9 mouse cellular contexts compared by ENCODE assay signal in genomic region chr8:121729754-121730153, GRCm38 (mm10). TPM values are rescaled to one million over a fixed set of nuclear protein-coding genes. Genes with fewer than 3 reads are reported as not detected.
DNase-seq lines count a peak whose midpoint lies in the region; ATAC-seq and TF ChIP-seq lines count a peak whose summit lies in the region.
"Had no signal": no experiment of that assay in that cellular context is flagged by ENCODE, and none has a peak within 500 bp of the region (broad histone marks: within the 10 kb centered on the region; RNA-seq: fewer than 3 reads in every experiment).

No protein-coding gene starts in this region.

- ATAC-seq in heart, postnatal 0 days (ENCODE audit: insufficient read depth, low read depth): no peak
- ATAC-seq in hindbrain, embryonic 15.5 days (ENCODE audit: low FRiP score, low read depth): peak; percentile 7; the same call in 1 of the 2 replicates
- ATAC-seq in midbrain, postnatal 0 days (ENCODE audit: low FRiP score): 0 out of 2 replicates have a peak, but pooled peaks have one; percentile 42

- 0 out of 2 replicates have a peak, but pooled peaks cover 3% of the 10 kb centered on the region for H3K9me3 ChIP-seq in heart, postnatal 0 days (replicated peaks; ENCODE audit: control insufficient read depth, low read length)
- no peaks in the 10 kb centered on the region for H3K9me3 ChIP-seq in hindbrain, embryonic 15.5 days
- H3K9me3 ChIP-seq in midbrain, postnatal 0 days (ENCODE audit: low read length): no peaks in the 10 kb centered on the region

- H3K27me3 ChIP-seq in heart, postnatal 0 days (ENCODE audit: control insufficient read depth, insufficient read depth, low read length): peaks cover 67% of the 10 kb centered on the region
- H3K27me3 ChIP-seq in heart, adult 2 months (ENCODE audit: control insufficient read depth, insufficient read depth, low read length): peaks cover 9% of the 10 kb centered on the region
- H3K27me3 ChIP-seq in hindbrain, embryonic 15.5 days: peaks cover 5% of the 10 kb centered on the region; the same call in 1 of the 2 replicates
- no peaks in the 10 kb centered on the region for H3K27me3 ChIP-seq in midbrain, postnatal 0 days (ENCODE audit: insufficient read depth, low read length)

- TF ChIP-seq CTCF in heart, postnatal 0 days (IDR thresholded peaks at IDR 0.05; ENCODE audit: low read depth): no peak
- TF ChIP-seq CTCF in heart, adult 2 months (IDR thresholded peaks at IDR 0.05): no peak
- TF ChIP-seq CTCF in midbrain, postnatal 0 days (IDR thresholded peaks at IDR 0.05): no peak

- no peak for DNase-seq in heart, postnatal 0 days (ENCODE audit: low spot score)
- no peak for DNase-seq in heart, adult 2 months
- DNase-seq in cerebellum, postnatal 25 days: peak; percentile 69 to 74
- DNase-seq in midbrain, postnatal 0 days (ENCODE audit: low spot score): peak; percentile 48
- DNase-seq in urinary bladder, postnatal 36 days (ENCODE audit: low spot score in 2 of 2): no peak
- no peak for DNase-seq in left cerebral cortex, adult 9 months (ENCODE audit: low spot score in 2 of 2)
- DNase-seq in urinary bladder, postnatal 25 days (ENCODE audit: low spot score): no peak

- H3K27ac ChIP-seq in heart, postnatal 0 days (ENCODE audit: low read depth): no peak overlapping the region
- no peak overlapping the region for H3K27ac ChIP-seq in heart, adult 2 months
- H3K27ac ChIP-seq in hindbrain, embryonic 15.5 days (replicated peaks): peak overlapping the region; percentile 32; the same call in 1 of the 2 replicates
- peak overlapping the region; percentile 67; the same call in 1 of the 2 replicates for H3K27ac ChIP-seq in midbrain, postnatal 0 days (ENCODE audit: low read depth, low read length)

- no peaks in the 10 kb centered on the region for H3K4me1 ChIP-seq in heart, postnatal 0 days (ENCODE audit: control insufficient read depth, insufficient read depth)
- peaks cover 2% of the 10 kb centered on the region; the same call in 1 of the 2 replicates for H3K4me1 ChIP-seq in heart, adult 2 months (ENCODE audit: control insufficient read depth, insufficient read depth, low read length)
- peaks cover 34% of the 10 kb centered on the region for H3K4me1 ChIP-seq in hindbrain, embryonic 15.5 days (replicated peaks)
- peaks cover 19% of the 10 kb centered on the region for H3K4me1 ChIP-seq in midbrain, postnatal 0 days (ENCODE audit: insufficient read depth, low read length)

- no peak for TF ChIP-seq EP300 in heart, postnatal 0 days (IDR thresholded peaks at IDR 0.05; ENCODE audit: low read depth)
- TF ChIP-seq EP300 in heart, adult 2 months (IDR thresholded peaks at IDR 0.05; ENCODE audit: insufficient read depth, low read depth, low read length): no peak

- no peaks in the 10 kb centered on the region for H3K79me2 ChIP-seq in heart, adult 2 months (replicated peaks; ENCODE audit: control insufficient read depth, insufficient read depth, low read length)

- H3K9ac ChIP-seq in heart, postnatal 0 days (replicated peaks; ENCODE audit: low read depth, low read length): no peak overlapping the region
- H3K9ac ChIP-seq in heart, adult 2 months (ENCODE audit: low read depth, low read length): no peak overlapping the region
- H3K9ac ChIP-seq in hindbrain, embryonic 15.5 days: peak overlapping the region; percentile 81
- H3K9ac ChIP-seq in midbrain, postnatal 0 days (replicated peaks; ENCODE audit: low read length, poor library complexity, severe bottlenecking): peak overlapping the region; percentile 81

- H3K36me3 ChIP-seq in heart, postnatal 0 days (replicated peaks; ENCODE audit: control insufficient read depth, insufficient read depth, low read length): no peaks in the 10 kb centered on the region
- H3K36me3 ChIP-seq in heart, adult 2 months (ENCODE audit: control insufficient read depth, insufficient read depth, low read length): no peaks in the 10 kb centered on the region
- no peaks in the 10 kb centered on the region for H3K36me3 ChIP-seq in hindbrain, embryonic 15.5 days
- H3K36me3 ChIP-seq in midbrain, postnatal 0 days (ENCODE audit: insufficient read depth, low read length): no peaks in the 10 kb centered on the region

- intact Hi-C loops in heart, adult 2 months (cut with DNase I): no loop called here

- TF ChIP-seq POLR2A in heart, adult 2 months (IDR thresholded peaks at IDR 0.05; ENCODE audit: insufficient read depth, low read depth, low read length): no peak

- peak overlapping the region; percentile 80 for H3K4me2 ChIP-seq in heart, postnatal 0 days (ENCODE audit: low read depth, low read length)
- H3K4me2 ChIP-seq in hindbrain, embryonic 15.5 days: peak overlapping the region; percentile 90
- H3K4me2 ChIP-seq in midbrain, postnatal 0 days (ENCODE audit: low read depth, low read length, poor library complexity, severe bottlenecking): peak overlapping the region; percentile 65

- WGBS in heart, postnatal 0 days: 2% methylated on average over 33 of the region's 54 CpGs
- WGBS in heart, adult 2 months: 5% methylated on average over 54 of the region's 54 CpGs
- under 1% methylated on average over 49 of the region's 54 CpGs for WGBS in hindbrain, embryonic 15.5 days
- WGBS in midbrain, postnatal 0 days: under 1% methylated on average over 36 of the region's 54 CpGs

- H3K4me3 ChIP-seq in heart, postnatal 0 days (ENCODE audit: low read depth, low read length): peak overlapping the region; percentile 47
- H3K4me3 ChIP-seq in heart, adult 2 months: no peak overlapping the region
- H3K4me3 ChIP-seq in hindbrain, embryonic 15.5 days: peak overlapping the region; percentile 94
- H3K4me3 ChIP-seq in midbrain, postnatal 0 days (ENCODE audit: low read depth, low read length): peak overlapping the region; percentile 58
- H3K4me3 ChIP-seq: myocyte had no signal

RNA-seq across cellular contexts. Expression of gene Jph3, which starts 0.3 kb away (rescaled TPM):
- total RNA-seq in heart, postnatal 0 days (2014; rRNA removed; ENCODE audit: low replicate concordance): not detected in 2 replicates
- 0.03 and 0.07 TPM in 2 replicates for polyA plus RNA-seq in heart, postnatal 0 days (2015; fragmentation: Nextera tagmentation; extraction: Ambion mirVana)
- total RNA-seq in heart, adult 2 months (2021): under 1 TPM in 1 of 2 experiments, not detected in 1; 0.11 TPM
- 0.09 and 0.10 TPM in 2 replicates for polyA plus RNA-seq in heart, adult 2 months (2012; rRNA removed)
- 108 and 125 TPM in 2 replicates for polyA plus RNA-seq in hindbrain, embryonic 15.5 days (2015; fragmentation: Nextera tagmentation; extraction: Ambion mirVana)
- total RNA-seq in midbrain, postnatal 0 days (2014; rRNA removed): 63.2 and 70.2 TPM in 2 replicates
- polyA plus RNA-seq in midbrain, postnatal 0 days (2015; fragmentation: Nextera tagmentation; extraction: Ambion mirVana): 109 and 110 TPM in 2 replicates
- polyA plus RNA-seq: myocyte had no signal

Comparison
In these comparisons a context has a peak if more than half of its experiments do, and no peak if none do; other contexts are left out.
1. DNase-seq: peak in cerebellum, postnatal 25 days (2 of 2) and midbrain, postnatal 0 days (single experiment); none in heart, postnatal 0 days (single experiment), heart, adult 2 months (0 of 2), urinary bladder, postnatal 36 days (0 of 2), left cerebral cortex, adult 9 months (0 of 2) and urinary bladder, postnatal 25 days (single experiment).
2. H3K27ac ChIP-seq: peak in hindbrain, embryonic 15.5 days (single experiment) and midbrain, postnatal 0 days (single experiment); none in heart, postnatal 0 days (single experiment) and heart, adult 2 months (single experiment).
3. H3K9ac ChIP-seq: peak in hindbrain, embryonic 15.5 days (single experiment) and midbrain, postnatal 0 days (single experiment); none in heart, postnatal 0 days (single experiment) and heart, adult 2 months (single experiment).
4. RNA of gene Jph3, which starts 0.3 kb away (polyA plus RNA-seq): 108 to 125 TPM in hindbrain, embryonic 15.5 days and 109 to 110 TPM in midbrain, postnatal 0 days; 0.09 to 0.10 TPM in heart, adult 2 months and 0.03 to 0.07 TPM in heart, postnatal 0 days; every median in the first group is over 10 times any median in the second.
5. Peak in every context shown above with its lines, with median percentiles within 50 percentile points of each other: H3K4me2 ChIP-seq.